Mouse (Mus musculus): ENCODE results near the gene AC131692.1. TPM values are rescaled to one million over a fixed set of nuclear protein-coding genes. Genes with fewer than 3 reads are reported as not detected.
A peak's percentile ranks its signal among the peaks of the same experiment; 100 is the strongest.

The AC131692.1 gene
- total and polyA plus RNA-seq, 2 experiments from 2014 or later, result not detected

- Histone ChIP-seq H3K27ac (ENCODE audit: low read depth, low read length) (peak overlapping the region; percentile 96; the same call in 1 of the 2 replicates), H3K36me3 (ENCODE audit: insufficient read depth) (peaks cover 26% of the 10 kb centered on the region), H3K9me3 (ENCODE audit: low read length) (no peaks in the 10 kb centered on the region), H3K9ac (peak overlapping the region; percentile 77), H3K4me2 (ENCODE audit: low read depth) (peak overlapping the region; percentile 89), H3K4me3 (ENCODE audit: low read depth, low read length) (peak overlapping the region; percentile 68), H3K4me1 (ENCODE audit: insufficient read depth) (peaks cover 10% of the 10 kb centered on the region), H3K27me3 (ENCODE audit: insufficient read depth, low read length) (no peaks in the 10 kb centered on the region)
- TF ChIP-seq CTCF (IDR thresholded peaks at IDR 0.05; ENCODE audit: low read depth), result no peak
- ATAC-seq (no peak), DNase-seq (no peak)
- 92% methylated on average over 6 of the region's 6 CpGs for WGBS
Measured at GRCm38 (mm10) chr19:6139701-6140100, 45.5 kb downstream of the AC131692.1 start.

GRCm38 (mm10) chr19:6140374-6140677 lies 46.1 kb downstream of the AC131692.1 start:
- Histone ChIP-seq H3K9me3 (ENCODE audit: low read length) (no peaks in the 10 kb centered on the region), H3K4me2 (ENCODE audit: low read depth) (peak overlapping the region; percentile 89), H3K27me3 (ENCODE audit: insufficient read depth, low read length) (no peaks in the 10 kb centered on the region), H3K4me1 (ENCODE audit: insufficient read depth) (peaks cover 10% of the 10 kb centered on the region), H3K9ac (peak overlapping the region; percentile 77), H3K4me3 (ENCODE audit: low read depth, low read length) (peak overlapping the region; percentile 68), H3K36me3 (ENCODE audit: insufficient read depth) (peaks cover 20% of the 10 kb centered on the region), H3K27ac (ENCODE audit: low read depth, low read length) (peak overlapping the region; percentile 96)
- ATAC-seq (no peak), DNase-seq (no peak)
- WGBS, result 3% methylated on average over 16 of the region's 16 CpGs
- no peak for TF ChIP-seq CTCF (IDR thresholded peaks at IDR 0.05; ENCODE audit: low read depth)

GRCm38 (mm10) chr19:6140678-6141393 lies 46.6 kb downstream of the AC131692.1 start, which contains the start of gene Batf2:
Gene Batf2 (plus strand): TSS chr19:6140983.
- WGBS, result under 1% methylated on average over 64 of the region's 68 CpGs
- Histone ChIP-seq H3K27ac (ENCODE audit: low read depth, low read length) (peak within 1 kb of the TSS; percentile 96), H3K9ac (peak within 1 kb of the TSS; percentile 77), H3K27me3 (ENCODE audit: insufficient read depth, low read length) (no peaks in the 10 kb centered on the region), H3K9me3 (ENCODE audit: low read length) (no peaks in the 10 kb centered on the region), H3K36me3 (ENCODE audit: insufficient read depth) (peaks cover 15% of the 10 kb centered on the region), H3K4me2 (ENCODE audit: low read depth) (peak within 1 kb of the TSS; percentile 89), H3K4me3 (ENCODE audit: low read depth, low read length) (peak within 1 kb of the TSS; percentile 68), H3K4me1 (ENCODE audit: insufficient read depth) (peaks cover 10% of the 10 kb centered on the region)
- peak; percentile 92 for TF ChIP-seq CTCF (IDR thresholded peaks at IDR 0.05; ENCODE audit: low read depth)
- ATAC-seq (peak; percentile 93), DNase-seq (peak; percentile 99)

GRCm38 (mm10) chr19:6141394-6141749 lies 47.2 kb downstream of the AC131692.1 start, which contains the start of gene Arl2:
Gene Arl2 (minus strand): TSS chr19:6141548.
- ATAC-seq, result peak; percentile 80
- peak; percentile 56 for TF ChIP-seq CTCF (IDR thresholded peaks at IDR 0.05; ENCODE audit: low read depth)
- Histone ChIP-seq H3K27me3 (ENCODE audit: insufficient read depth, low read length) (no peaks in the 10 kb centered on the region), H3K9me3 (ENCODE audit: low read length) (no peaks in the 10 kb centered on the region), H3K36me3 (ENCODE audit: insufficient read depth) (peaks cover 11% of the 10 kb centered on the region; the same call in 1 of the 2 replicates), H3K4me2 (ENCODE audit: low read depth) (peak within 1 kb of the TSS; percentile 89), H3K4me1 (ENCODE audit: insufficient read depth) (peaks cover 10% of the 10 kb centered on the region), H3K27ac (ENCODE audit: low read depth, low read length) (peak within 1 kb of the TSS; percentile 96), H3K9ac (peak within 1 kb of the TSS; percentile 77), H3K4me3 (ENCODE audit: low read depth, low read length) (peak within 1 kb of the TSS; percentile 68)
- no peak for DNase-seq
- 0% methylated on average over 15 of the region's 15 CpGs for WGBS

GRCm38 (mm10) chr19:6144842-6145241 lies 50.6 kb downstream of the AC131692.1 start:
- no peak for DNase-seq
- no peaks in the 10 kb centered on the region for H3K27me3 ChIP-seq (ENCODE audit: insufficient read depth, low read length)
- WGBS, result 82% methylated on average over 5 of the region's 5 CpGs
- no peak overlapping the region for H3K4me3 ChIP-seq (ENCODE audit: low read depth, low read length)
- peaks cover 7% of the 10 kb centered on the region for H3K4me1 ChIP-seq (ENCODE audit: insufficient read depth)
- TF ChIP-seq CTCF (IDR thresholded peaks at IDR 0.05; ENCODE audit: low read depth), result no peak
- no peaks in the 10 kb centered on the region for H3K36me3 ChIP-seq (ENCODE audit: insufficient read depth)
- H3K9ac ChIP-seq, result no peak overlapping the region
- H3K27ac ChIP-seq (ENCODE audit: low read depth, low read length), result no peak overlapping the region
- no peaks in the 10 kb centered on the region for H3K9me3 ChIP-seq (ENCODE audit: low read length)
- ATAC-seq, result no peak
- H3K4me2 ChIP-seq (ENCODE audit: low read depth), result no peak overlapping the region

Small RNAs within 50 kb of the gene (microRNA-seq; reads per million reads assigned to microRNA genes)
- 1.1 to 1.9 reads per million in 2 experiments for gene Mir6988

Other genes with a start within 250 kb of the AC131692.1 start
Only the 30 nearest of the 31 such genes appear.
- gene Frmd8, start 219.1 kb upstream of the AC131692.1 start, total RNA-seq (2014; rRNA removed), result 8.5 and 13.3 TPM in 2 replicates
- 9.0 and 10.3 TPM in 2 replicates for gene Frmd8, start 219.1 kb upstream of the AC131692.1 start, polyA plus RNA-seq (2015; fragmentation: Nextera tagmentation; extraction: Ambion mirVana)
- gene Slc25a45, start 216.6 kb upstream of the AC131692.1 start, total RNA-seq (2014; rRNA removed), result 2.2 and 2.6 TPM in 2 replicates
- 2.0 and 2.9 TPM in 2 replicates for gene Slc25a45, start 216.6 kb upstream of the AC131692.1 start, polyA plus RNA-seq (2015; fragmentation: Nextera tagmentation; extraction: Ambion mirVana)
- gene Tigd3, start 200.3 kb upstream of the AC131692.1 start, total RNA-seq (2014; rRNA removed), result 9.9 and 14.2 TPM in 2 replicates
- 8.6 and 10.2 TPM in 2 replicates for gene Tigd3, start 200.3 kb upstream of the AC131692.1 start, polyA plus RNA-seq (2015; fragmentation: Nextera tagmentation; extraction: Ambion mirVana)
- 52.8 and 64.5 TPM in 2 replicates for gene Dpf2, start 181.4 kb upstream of the AC131692.1 start, total RNA-seq (2014; rRNA removed)
- gene Dpf2, start 181.4 kb upstream of the AC131692.1 start, polyA plus RNA-seq (2015; fragmentation: Nextera tagmentation; extraction: Ambion mirVana), result 56.8 and 60.1 TPM in 2 replicates
- 13.3 and 18.4 TPM in 2 replicates for gene Cdc42ep2, start 169.6 kb upstream of the AC131692.1 start, total RNA-seq (2014; rRNA removed)
- 13.5 and 15.6 TPM in 2 replicates for gene Cdc42ep2, start 169.6 kb upstream of the AC131692.1 start, polyA plus RNA-seq (2015; fragmentation: Nextera tagmentation; extraction: Ambion mirVana)
- gene Pola2, start 130.2 kb upstream of the AC131692.1 start, total RNA-seq (2014; rRNA removed), result 12.4 and 18.1 TPM in 2 replicates
- gene Pola2, start 130.2 kb upstream of the AC131692.1 start, polyA plus RNA-seq (2015; fragmentation: Nextera tagmentation; extraction: Ambion mirVana), result 13.7 and 15.3 TPM in 2 replicates
- gene Slc22a20, start 108.3 kb upstream of the AC131692.1 start, total RNA-seq (2014; rRNA removed), result not detected in 2 replicates
- not detected in 2 replicates for gene Slc22a20, start 108.3 kb upstream of the AC131692.1 start, polyA plus RNA-seq (2015; fragmentation: Nextera tagmentation; extraction: Ambion mirVana)
- 5.5 and 7.7 TPM in 2 replicates for gene Capn1, start 78.5 kb upstream of the AC131692.1 start, total RNA-seq (2014; rRNA removed)
- 3.0 and 3.3 TPM in 2 replicates for gene Capn1, start 78.5 kb upstream of the AC131692.1 start, polyA plus RNA-seq (2015; fragmentation: Nextera tagmentation; extraction: Ambion mirVana)
- gene Syvn1, start 47.8 kb upstream of the AC131692.1 start, total RNA-seq (2014; rRNA removed), result 15.8 and 23.7 TPM in 2 replicates
- 24.7 and 27.7 TPM in 2 replicates for gene Syvn1, start 47.8 kb upstream of the AC131692.1 start, polyA plus RNA-seq (2015; fragmentation: Nextera tagmentation; extraction: Ambion mirVana)
- gene Mrpl49, start 36.6 kb upstream of the AC131692.1 start, total RNA-seq (2014; rRNA removed), result 47.1 and 50.8 TPM in 2 replicates
- gene Mrpl49, start 36.6 kb upstream of the AC131692.1 start, polyA plus RNA-seq (2015; fragmentation: Nextera tagmentation; extraction: Ambion mirVana), result 54.4 and 55.7 TPM in 2 replicates
- gene Fau, start 36.6 kb upstream of the AC131692.1 start, total RNA-seq (2014; rRNA removed), result 1,002 and 1,178 TPM in 2 replicates
- gene Fau, start 36.6 kb upstream of the AC131692.1 start, polyA plus RNA-seq (2015; fragmentation: Nextera tagmentation; extraction: Ambion mirVana), result 610 and 775 TPM in 2 replicates
- gene Znhit2, start 33.2 kb upstream of the AC131692.1 start, total RNA-seq (2014; rRNA removed), result 42.5 and 50.8 TPM in 2 replicates
- 46.1 and 47.1 TPM in 2 replicates for gene Znhit2, start 33.2 kb upstream of the AC131692.1 start, polyA plus RNA-seq (2015; fragmentation: Nextera tagmentation; extraction: Ambion mirVana)
- 70.6 and 79.6 TPM in 2 replicates for gene Tm7sf2, start 26.0 kb upstream of the AC131692.1 start, total RNA-seq (2014; rRNA removed)
- 37.1 and 43.3 TPM in 2 replicates for gene Tm7sf2, start 26.0 kb upstream of the AC131692.1 start, polyA plus RNA-seq (2015; fragmentation: Nextera tagmentation; extraction: Ambion mirVana)
- gene Vps51, start 17.2 kb upstream of the AC131692.1 start, total RNA-seq (2014; rRNA removed), result 93.0 and 96.8 TPM in 2 replicates
- gene Vps51, start 17.2 kb upstream of the AC131692.1 start, polyA plus RNA-seq (2015; fragmentation: Nextera tagmentation; extraction: Ambion mirVana), result 78.6 and 93.7 TPM in 2 replicates
- gene Tmem262, start 14.4 kb upstream of the AC131692.1 start, total RNA-seq (2014; rRNA removed), result not detected in 2 replicates
- gene Tmem262, start 14.4 kb upstream of the AC131692.1 start, polyA plus RNA-seq (2015; fragmentation: Nextera tagmentation; extraction: Ambion mirVana), result not detected in 2 replicates
- 0.69 TPM in 1 of 2 replicates, not detected in the other for gene Gm28374, start 12.2 kb upstream of the AC131692.1 start, total RNA-seq (2014; rRNA removed)
- gene Gm28374, start 12.2 kb upstream of the AC131692.1 start, polyA plus RNA-seq (2015; fragmentation: Nextera tagmentation; extraction: Ambion mirVana), result 0.57 and 0.68 TPM in 2 replicates
- 63.4 and 63.9 TPM in 2 replicates for gene Zfpl1, start 9.5 kb upstream of the AC131692.1 start, total RNA-seq (2014; rRNA removed)
- gene Zfpl1, start 9.5 kb upstream of the AC131692.1 start, polyA plus RNA-seq (2015; fragmentation: Nextera tagmentation; extraction: Ambion mirVana), result 100 and 114 TPM in 2 replicates
- gene Cdca5, start 9.4 kb upstream of the AC131692.1 start, total RNA-seq (2014; rRNA removed), result 2.2 and 3.0 TPM in 2 replicates
- 4.7 TPM in 2 replicates for gene Cdca5, start 9.4 kb upstream of the AC131692.1 start, polyA plus RNA-seq (2015; fragmentation: Nextera tagmentation; extraction: Ambion mirVana)
- 0.14 and 0.15 TPM in 2 replicates for gene Naaladl1, start 11.4 kb downstream of the AC131692.1 start, total RNA-seq (2014; rRNA removed)
- 0.39 and 0.51 TPM in 2 replicates for gene Naaladl1, start 11.4 kb downstream of the AC131692.1 start, polyA plus RNA-seq (2015; fragmentation: Nextera tagmentation; extraction: Ambion mirVana)
- 44.8 and 67.7 TPM in 2 replicates for gene Sac3d1, start 24.2 kb downstream of the AC131692.1 start, total RNA-seq (2014; rRNA removed)
- 60.8 and 61.5 TPM in 2 replicates for gene Sac3d1, start 24.2 kb downstream of the AC131692.1 start, polyA plus RNA-seq (2015; fragmentation: Nextera tagmentation; extraction: Ambion mirVana)
- 46.1 and 57.0 TPM in 2 replicates for gene Snx15, start 33.9 kb downstream of the AC131692.1 start, total RNA-seq (2014; rRNA removed)
- 58.0 and 60.5 TPM in 2 replicates for gene Snx15, start 33.9 kb downstream of the AC131692.1 start, polyA plus RNA-seq (2015; fragmentation: Nextera tagmentation; extraction: Ambion mirVana)
- not detected in 2 replicates for gene Batf2, start 46.6 kb downstream of the AC131692.1 start, total RNA-seq (2014; rRNA removed)
- not detected in 2 replicates for gene Batf2, start 46.6 kb downstream of the AC131692.1 start, polyA plus RNA-seq (2015; fragmentation: Nextera tagmentation; extraction: Ambion mirVana)
- 60.6 and 63.8 TPM in 2 replicates for gene Arl2, start 47.1 kb downstream of the AC131692.1 start, total RNA-seq (2014; rRNA removed)
- 111 and 118 TPM in 2 replicates for gene Arl2, start 47.1 kb downstream of the AC131692.1 start, polyA plus RNA-seq (2015; fragmentation: Nextera tagmentation; extraction: Ambion mirVana)
- gene Majin, start 90.0 kb downstream of the AC131692.1 start, total RNA-seq (2014; rRNA removed), result not detected in 2 replicates
- not detected in 2 replicates for gene Majin, start 90.0 kb downstream of the AC131692.1 start, polyA plus RNA-seq (2015; fragmentation: Nextera tagmentation; extraction: Ambion mirVana)
- not detected in 2 replicates for gene Gpha2, start 132.0 kb downstream of the AC131692.1 start, total RNA-seq (2014; rRNA removed)
- gene Gpha2, start 132.0 kb downstream of the AC131692.1 start, polyA plus RNA-seq (2015; fragmentation: Nextera tagmentation; extraction: Ambion mirVana), result 0.50 TPM in 1 of 2 replicates, not detected in the other
- 196 and 203 TPM in 2 replicates for gene Ppp2r5b, start 141.5 kb downstream of the AC131692.1 start, total RNA-seq (2014; rRNA removed)
- gene Ppp2r5b, start 141.5 kb downstream of the AC131692.1 start, polyA plus RNA-seq (2015; fragmentation: Nextera tagmentation; extraction: Ambion mirVana), result 144 and 159 TPM in 2 replicates
- gene Atg2a, start 147.2 kb downstream of the AC131692.1 start, total RNA-seq (2014; rRNA removed), result 21.0 and 26.7 TPM in 2 replicates
- 5.9 and 7.6 TPM in 2 replicates for gene Atg2a, start 147.2 kb downstream of the AC131692.1 start, polyA plus RNA-seq (2015; fragmentation: Nextera tagmentation; extraction: Ambion mirVana)
- gene Ehd1, start 182.3 kb downstream of the AC131692.1 start, total RNA-seq (2014; rRNA removed), result 91.9 and 120 TPM in 2 replicates
- 69.9 and 75.4 TPM in 2 replicates for gene Ehd1, start 182.3 kb downstream of the AC131692.1 start, polyA plus RNA-seq (2015; fragmentation: Nextera tagmentation; extraction: Ambion mirVana)
- 3.1 and 4.7 TPM in 2 replicates for gene Cdc42bpg, start 212.0 kb downstream of the AC131692.1 start, total RNA-seq (2014; rRNA removed)
- gene Cdc42bpg, start 212.0 kb downstream of the AC131692.1 start, polyA plus RNA-seq (2015; fragmentation: Nextera tagmentation; extraction: Ambion mirVana), result 0.11 and 0.23 TPM in 2 replicates
- gene Men1, start 240.6 kb downstream of the AC131692.1 start, total RNA-seq (2014; rRNA removed), result 60.5 and 64.3 TPM in 2 replicates
- gene Men1, start 240.6 kb downstream of the AC131692.1 start, polyA plus RNA-seq (2015; fragmentation: Nextera tagmentation; extraction: Ambion mirVana), result 58.3 and 60.9 TPM in 2 replicates

Data from forebrain, postnatal 0 days (tissue).